Mouse (Mus musculus): ENCODE results near the gene Rbp1. TPM values are rescaled to one million over a fixed set of nuclear protein-coding genes. Genes with fewer than 3 reads are reported as not detected.
A peak's percentile ranks its signal among the peaks of the same experiment; 100 is the strongest.

The Rbp1 gene
- polyA plus RNA-seq (2014; fragmentation: Nextera tagmentation; extraction: Ambion mirVana), result 128 and 132 TPM in 2 replicates

DNA sequence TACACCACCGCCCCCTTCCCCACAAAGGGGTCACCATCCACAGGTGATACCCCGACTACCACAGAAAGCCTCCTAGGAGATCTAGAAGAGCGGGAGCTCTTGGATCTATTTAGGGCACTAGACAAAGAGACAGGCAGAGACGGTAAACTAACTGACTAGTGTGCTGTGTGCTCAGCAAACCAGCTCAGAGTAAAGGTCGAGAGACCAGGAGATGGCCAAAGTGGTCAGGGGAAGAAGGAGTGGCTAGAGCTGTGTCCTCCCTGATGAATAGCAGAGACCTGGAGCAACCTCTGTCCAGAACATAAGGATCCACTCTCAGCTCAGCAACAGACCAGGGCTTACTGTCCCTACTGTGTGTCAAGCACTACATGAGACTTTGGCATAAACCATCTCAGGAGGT, at the start of gene Rbp1:
Gene Rbp1, plus strand, starts transcription at position 306 of the 400 bp plus-strand sequence.
- whole genome bisulfite sequencing, result 68% methylated on average over 5 of the region's 5 CpGs

DNA sequence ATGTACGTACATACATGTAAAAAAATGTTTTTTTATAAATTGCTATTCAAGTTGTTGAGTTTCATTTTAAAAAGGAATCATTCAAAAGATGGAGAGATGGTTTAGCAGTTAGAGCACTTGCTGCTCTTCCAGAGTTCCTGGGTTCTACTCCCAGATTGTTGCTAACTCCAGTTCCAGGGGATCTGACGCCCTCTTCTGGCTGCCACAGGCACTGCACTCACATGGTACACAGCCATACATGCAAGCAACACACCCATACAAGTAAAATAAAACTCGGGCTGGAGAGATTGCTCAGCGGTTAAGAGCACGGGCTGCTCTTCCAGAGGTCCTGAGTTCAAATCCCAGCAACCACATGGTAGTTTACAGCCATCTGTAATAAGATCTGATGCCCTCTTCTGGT, 49.4 kb upstream of the Rbp1 start:
- no peak overlapping the region for H3K4me3 ChIP-seq (ENCODE audit: low read depth, low read length)
- H3K4me2 ChIP-seq, result no peak overlapping the region
- no peaks in the 10 kb centered on the region for H3K4me1 ChIP-seq (ENCODE audit: insufficient read depth)
- TF ChIP-seq CTCF (IDR thresholded peaks at IDR 0.05; ENCODE audit: low read depth), result peak; percentile 14; the same call in 1 of the 2 replicates
- H3K27me3 ChIP-seq (ENCODE audit: insufficient read depth, low read length), result no peaks in the 10 kb centered on the region
- H3K9me3 ChIP-seq (ENCODE audit: low read depth, low read length), result no peaks in the 10 kb centered on the region
- 90% methylated on average over 5 of the region's 5 CpGs for WGBS
- no peaks in the 10 kb centered on the region for H3K36me3 ChIP-seq (ENCODE audit: insufficient read depth)
- no peak overlapping the region for H3K9ac ChIP-seq
- DNase-seq (no peak), ATAC-seq (ENCODE audit: insufficient read depth) (no peak)
- no peak overlapping the region for H3K27ac ChIP-seq (ENCODE audit: low read depth)

More for the DNA sequence above, at the start of gene Rbp1:
- no peaks in the 10 kb centered on the region for H3K27me3 ChIP-seq (ENCODE audit: insufficient read depth, low read length)
- no peak within 1 kb of the TSS for H3K9ac ChIP-seq
- no peaks in the 10 kb centered on the region for H3K9me3 ChIP-seq (ENCODE audit: low read depth, low read length)
- H3K27ac ChIP-seq (ENCODE audit: low read depth), result no peak within 1 kb of the TSS
- H3K4me2 ChIP-seq, result peak within 1 kb of the TSS; percentile 70; the same call in 1 of the 2 replicates
- no peak within 1 kb of the TSS for H3K4me3 ChIP-seq (ENCODE audit: low read depth, low read length)
- DNase-seq, result no peak
- H3K4me1 ChIP-seq (ENCODE audit: insufficient read depth), result peaks cover 3% of the 10 kb centered on the region; the same call in 1 of the 2 replicates
- no peak for TF ChIP-seq CTCF (IDR thresholded peaks at IDR 0.05; ENCODE audit: low read depth)
- no peaks in the 10 kb centered on the region for H3K36me3 ChIP-seq (ENCODE audit: insufficient read depth)
- ATAC-seq (ENCODE audit: insufficient read depth), result no peak

GRCm38 (mm10) chr9:98374897-98375296, 47.9 kb upstream of the Rbp1 start:
- H3K27me3 ChIP-seq (ENCODE audit: insufficient read depth, low read length), result no peaks in the 10 kb centered on the region
- TF ChIP-seq CTCF (IDR thresholded peaks at IDR 0.05; ENCODE audit: low read depth), result no peak
- H3K27ac ChIP-seq (ENCODE audit: low read depth), result no peak overlapping the region
- DNase-seq, result no peak
- no peaks in the 10 kb centered on the region for H3K4me1 ChIP-seq (ENCODE audit: insufficient read depth)
- 71% methylated on average over 11 of the region's 11 CpGs for WGBS
- no peak for ATAC-seq (ENCODE audit: insufficient read depth)
- no peak overlapping the region for H3K9ac ChIP-seq
- no peaks in the 10 kb centered on the region for H3K36me3 ChIP-seq (ENCODE audit: insufficient read depth)
- H3K4me3 ChIP-seq (ENCODE audit: low read depth, low read length), result no peak overlapping the region
- no peak overlapping the region for H3K4me2 ChIP-seq
- H3K9me3 ChIP-seq (ENCODE audit: low read depth, low read length), result no peaks in the 10 kb centered on the region

GRCm38 (mm10) chr9:98375329-98376170, 47.2 kb upstream of the Rbp1 start:
- H3K36me3 ChIP-seq (ENCODE audit: insufficient read depth), result no peaks in the 10 kb centered on the region
- H3K4me2 ChIP-seq, result no peak overlapping the region
- WGBS, result 68% methylated on average over 5 of the region's 5 CpGs
- DNase-seq (no peak), ATAC-seq (ENCODE audit: insufficient read depth) (no peak)
- no peak overlapping the region for H3K4me3 ChIP-seq (ENCODE audit: low read depth, low read length)
- H3K27me3 ChIP-seq (ENCODE audit: insufficient read depth, low read length), result no peaks in the 10 kb centered on the region
- no peaks in the 10 kb centered on the region for H3K4me1 ChIP-seq (ENCODE audit: insufficient read depth)
- no peak for TF ChIP-seq CTCF (IDR thresholded peaks at IDR 0.05; ENCODE audit: low read depth)
- no peak overlapping the region for H3K9ac ChIP-seq
- no peak overlapping the region for H3K27ac ChIP-seq (ENCODE audit: low read depth)
- H3K9me3 ChIP-seq (ENCODE audit: low read depth, low read length), result no peaks in the 10 kb centered on the region

DNA sequence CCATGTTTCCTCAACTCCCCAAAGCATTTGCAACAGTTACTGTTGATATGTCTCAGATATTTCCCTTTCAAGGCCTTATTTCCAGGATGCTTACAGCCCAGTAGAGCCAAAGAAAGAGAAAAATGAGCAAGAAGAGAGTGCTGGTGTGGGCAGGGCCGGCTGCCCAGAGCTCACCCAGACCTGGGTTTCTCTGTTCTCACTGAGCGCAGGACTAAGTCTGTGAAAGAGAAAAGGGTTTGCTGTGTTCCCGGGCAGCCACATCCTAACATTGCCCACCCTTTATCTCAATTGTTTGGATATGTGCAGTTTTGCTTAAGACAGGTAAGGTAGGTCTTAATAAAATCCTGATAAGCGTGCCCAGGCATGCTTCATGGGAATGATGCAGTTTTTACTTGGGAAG, 43.0 kb upstream of the Rbp1 start:
- no peak for ATAC-seq (ENCODE audit: insufficient read depth)

DNA sequence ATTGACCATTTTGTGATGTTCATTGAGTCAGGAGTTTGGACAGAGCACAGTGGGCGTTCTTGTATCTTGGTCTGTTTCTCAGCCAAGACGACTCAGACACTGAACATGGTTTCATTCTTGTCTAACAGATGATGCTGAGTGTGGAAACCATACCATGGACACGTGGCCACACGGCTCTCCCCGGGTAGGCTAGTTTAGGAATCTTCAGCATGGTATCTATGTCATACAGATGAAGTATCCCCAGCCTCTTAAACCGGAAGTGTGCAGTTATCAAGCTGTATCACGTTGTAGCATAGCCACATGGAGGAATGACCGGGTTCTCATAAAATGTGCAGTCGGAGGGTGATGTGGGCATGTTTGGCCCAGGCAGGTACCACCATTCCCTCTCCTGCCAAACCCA, 42.2 kb upstream of the Rbp1 start:
- Histone ChIP-seq H3K36me3 (ENCODE audit: insufficient read depth) (no peaks in the 10 kb centered on the region), H3K4me1 (ENCODE audit: insufficient read depth) (no peaks in the 10 kb centered on the region), H3K4me3 (ENCODE audit: low read depth, low read length) (no peak overlapping the region), H3K27me3 (ENCODE audit: insufficient read depth, low read length) (no peaks in the 10 kb centered on the region), H3K4me2 (no peak overlapping the region), H3K27ac (ENCODE audit: low read depth) (no peak overlapping the region), H3K9me3 (ENCODE audit: low read depth, low read length) (no peaks in the 10 kb centered on the region), H3K9ac (no peak overlapping the region)
- no peak for TF ChIP-seq CTCF (IDR thresholded peaks at IDR 0.05; ENCODE audit: low read depth)
- WGBS, result 92% methylated on average over 9 of the region's 9 CpGs
- no peak for DNase-seq
- no peak for ATAC-seq (ENCODE audit: insufficient read depth)

More for the DNA sequence above, 43.0 kb upstream of the Rbp1 start:
- Histone ChIP-seq H3K27me3 (ENCODE audit: insufficient read depth, low read length) (no peaks in the 10 kb centered on the region), H3K36me3 (ENCODE audit: insufficient read depth) (no peaks in the 10 kb centered on the region), H3K9me3 (ENCODE audit: low read depth, low read length) (no peaks in the 10 kb centered on the region), H3K4me3 (ENCODE audit: low read depth, low read length) (no peak overlapping the region), H3K4me1 (ENCODE audit: insufficient read depth) (no peaks in the 10 kb centered on the region), H3K27ac (ENCODE audit: low read depth) (no peak overlapping the region), H3K9ac (no peak overlapping the region), H3K4me2 (no peak overlapping the region)
- no peak for TF ChIP-seq CTCF (IDR thresholded peaks at IDR 0.05; ENCODE audit: low read depth)
- 79% methylated on average over 4 of the region's 4 CpGs for WGBS
- no peak for DNase-seq

GRCm38 (mm10) chr9:98387741-98388632, 34.8 kb upstream of the Rbp1 start:
- Histone ChIP-seq H3K36me3 (ENCODE audit: insufficient read depth) (no peaks in the 10 kb centered on the region), H3K4me3 (ENCODE audit: low read depth, low read length) (no peak overlapping the region), H3K9ac (no peak overlapping the region), H3K27ac (ENCODE audit: low read depth) (no peak overlapping the region), H3K4me1 (ENCODE audit: insufficient read depth) (no peaks in the 10 kb centered on the region), H3K4me2 (no peak overlapping the region), H3K9me3 (ENCODE audit: low read depth, low read length) (no peaks in the 10 kb centered on the region), H3K27me3 (ENCODE audit: insufficient read depth, low read length) (no peaks in the 10 kb centered on the region)
- DNase-seq, result no peak
- WGBS, result 68% methylated on average over 10 of the region's 10 CpGs
- ATAC-seq (ENCODE audit: insufficient read depth), result no peak
- no peak for TF ChIP-seq CTCF (IDR thresholded peaks at IDR 0.05; ENCODE audit: low read depth)

Measured in lung, embryonic 14.5 days (tissue).